ENCODE assay signal across 12 mouse cellular contexts in the genomic region with DNA sequence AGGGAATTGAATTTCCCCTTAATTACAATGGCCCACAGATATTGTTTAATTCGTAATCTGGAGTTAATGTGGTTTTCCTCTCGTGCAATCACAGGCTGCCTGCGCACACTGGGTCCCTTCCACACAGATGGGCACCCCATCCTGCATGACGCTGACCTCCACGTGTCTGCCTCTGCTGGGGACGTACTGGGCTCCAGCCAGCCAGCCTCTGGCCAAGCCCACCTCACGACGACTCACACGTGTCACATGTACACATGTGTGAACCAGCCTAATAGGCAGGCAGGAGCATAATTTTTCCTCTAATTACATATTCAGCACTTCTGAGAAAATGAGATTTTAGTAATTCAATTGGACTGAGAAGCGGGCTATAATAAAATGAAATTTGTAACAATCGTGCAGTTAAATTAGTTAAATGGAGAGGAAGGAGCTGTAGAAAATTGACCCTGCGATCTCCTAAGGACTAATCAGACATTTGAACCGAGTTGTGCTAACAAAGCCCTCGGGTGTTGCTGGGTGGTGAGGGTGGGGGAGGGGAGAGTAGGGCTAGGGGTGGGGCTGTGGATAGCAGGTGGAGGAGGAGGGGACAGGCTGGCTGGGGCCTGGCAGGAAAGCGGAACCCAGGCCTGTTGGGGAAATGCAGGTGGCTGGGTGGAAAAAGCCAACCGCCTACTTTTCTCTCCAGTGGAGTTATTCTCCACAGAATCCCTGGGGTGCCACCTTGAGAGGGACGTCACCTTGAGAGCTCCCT.
DNase-seq lines count a peak whose midpoint lies in the region; ATAC-seq and TF ChIP-seq lines count a peak whose summit lies in the region.
"Had no signal": no experiment of that assay in that cellular context is flagged by ENCODE, and none has a peak within 500 bp of the region (broad histone marks: within the 10 kb centered on the region; RNA-seq: fewer than 3 reads in every experiment).

No protein-coding gene starts in this region.

- in situ Hi-C loops in CH12.LX (cut with MboI; ENCODE audit: low pct_ligation_motif_present, low pct_unique_long_range_greater_than_20kb, low sequenced_read_pairs), result no loop called here

- TF ChIP-seq RAD21 in CH12.LX (IDR thresholded peaks at IDR 0.05; ENCODE audit: low read depth, low read length), result no peak

- intact Hi-C loops in gastrocnemius, postnatal 14 days (cut with DNase I; ENCODE audit: low total_unique reads), result no loop called here

- H3K36me3 ChIP-seq in CH12.LX (replicated peaks in 1 of 2; ENCODE audit: control insufficient read depth in 1 of 2, insufficient read depth in 1 of 2, low read length in 1 of 2), result no peaks in the 10 kb centered on the region
- no peaks in the 10 kb centered on the region for H3K36me3 ChIP-seq in forebrain, embryonic 11.5 days (ENCODE audit: control insufficient read depth, insufficient read depth, low read length)
- H3K36me3 ChIP-seq in midbrain, embryonic 14.5 days (ENCODE audit: control insufficient read depth, insufficient read depth, low read length), result no peaks in the 10 kb centered on the region
- H3K36me3 ChIP-seq: heart, embryonic 13.5 days had no signal

- H3K27me3 ChIP-seq in CH12.LX (replicated peaks), result peaks cover 96% of the 10 kb centered on the region
- H3K27me3 ChIP-seq in forebrain, embryonic 11.5 days (ENCODE audit: control insufficient read depth, insufficient read depth, low read length), result no peaks in the 10 kb centered on the region
- no peaks in the 10 kb centered on the region for H3K27me3 ChIP-seq in midbrain, embryonic 14.5 days (ENCODE audit: control insufficient read depth, insufficient read depth, low read length)

- DNase-seq in A20 (ENCODE audit: low read depth, low spot score) (peak; percentile 19), CH12.LX (ENCODE audit: extremely low read depth) (peak; percentile 16)
- peak; percentile 64 for DNase-seq in forebrain, embryonic 11.5 days (ENCODE audit: low spot score)
- DNase-seq in midbrain, embryonic 14.5 days, result peak; percentile 53
- no peak for DNase-seq in Muller cell, postnatal 12 days (ENCODE audit: inconsistent ontology term)
- no peak for DNase-seq in spleen, adult 12 weeks (ENCODE audit: low spot score)
- no peak for DNase-seq in gastrocnemius, postnatal 14 days
- DNase-seq: cerebellum, adult 2 months; right cerebral cortex, postnatal 4 days had no signal

- H3K9ac ChIP-seq in CH12.LX (ENCODE audit: insufficient read depth, low read depth), result no peak overlapping the region
- H3K9ac ChIP-seq in forebrain, embryonic 11.5 days (ENCODE audit: low read length), result no peak overlapping the region
- no peak overlapping the region for H3K9ac ChIP-seq in midbrain, embryonic 14.5 days (replicated peaks; ENCODE audit: low read length)
- H3K9ac ChIP-seq: heart, embryonic 13.5 days had no signal

- H3K79me2 ChIP-seq in CH12.LX (replicated peaks; ENCODE audit: control insufficient read depth, extremely low read depth, insufficient read depth, poor library complexity, severe bottlenecking), result no peaks in the 10 kb centered on the region

- TF ChIP-seq CTCF in CH12.LX (conservative IDR thresholded peaks at IDR 0.05 in 1 of 2, IDR thresholded peaks at IDR 0.05 in 1 of 2; ENCODE audit: low read depth in 2 of 2, low read length in 2 of 2), result no peak

- dilution Hi-C loops in CH12.LX (cut with MboI; ENCODE audit: extremely low pct_ligation_motif_present, extremely low pct_unique_long_range_greater_than_20kb, low sequenced_read_pairs), result no loop called here

- no peak for TF ChIP-seq EP300 in CH12.LX (IDR thresholded peaks at IDR 0.05; ENCODE audit: low read length)

- no peak for TF ChIP-seq POLR2A in CH12.LX (IDR thresholded peaks at IDR 0.05; ENCODE audit: low read depth, low read length)

- H3K4me2 ChIP-seq in CH12.LX (ENCODE audit: insufficient read depth, low read depth, poor library complexity, severe bottlenecking), result peak overlapping the region; percentile 39; the same call in 1 of the 2 replicates
- H3K4me2 ChIP-seq in forebrain, embryonic 11.5 days (ENCODE audit: low read depth, low read length, severe bottlenecking), result no peak overlapping the region
- no peak overlapping the region for H3K4me2 ChIP-seq in midbrain, embryonic 14.5 days (ENCODE audit: low read length)
- H3K4me2 ChIP-seq: heart, embryonic 13.5 days had no signal

- no peak; the same call in 1 of the 2 replicates for ATAC-seq in forebrain, embryonic 11.5 days (replicated peaks; ENCODE audit: low FRiP score)
- no peak for ATAC-seq in midbrain, embryonic 14.5 days (ENCODE audit: low FRiP score, low TSS enrichment)
- ATAC-seq in frontal cortex, adult (ENCODE audit: low TSS enrichment), result no peak

- no peaks in the 10 kb centered on the region for H3K9me3 ChIP-seq in CH12.LX (replicated peaks; ENCODE audit: low read length)
- H3K9me3 ChIP-seq in forebrain, embryonic 11.5 days (ENCODE audit: control insufficient read depth, low read length), result no peaks in the 10 kb centered on the region
- H3K9me3 ChIP-seq in midbrain, embryonic 14.5 days (ENCODE audit: control insufficient read depth, low read length), result no peaks in the 10 kb centered on the region
- H3K9me3 ChIP-seq: heart, embryonic 13.5 days; megakaryocyte, embryonic 14.5 days had no signal

- 18% methylated on average over 17 of the region's 17 CpGs for WGBS in forebrain, embryonic 11.5 days
- 17% methylated on average over 17 of the region's 17 CpGs for WGBS in midbrain, embryonic 14.5 days

- H3K4me1 ChIP-seq in CH12.LX (ENCODE audit: control insufficient read depth in 1 of 2, insufficient read depth in 2 of 2), result peaks cover 5 to 10% of the 10 kb centered on the region in 2 experiments; a peak in 3 of 4 replicates
- peaks cover 19% of the 10 kb centered on the region for H3K4me1 ChIP-seq in forebrain, embryonic 11.5 days (replicated peaks; ENCODE audit: control insufficient read depth, insufficient read depth, low read length)
- H3K4me1 ChIP-seq in midbrain, embryonic 14.5 days (ENCODE audit: control insufficient read depth, insufficient read depth, low read length), result peaks cover 38% of the 10 kb centered on the region
- H3K4me1 ChIP-seq: heart, embryonic 13.5 days; megakaryocyte, embryonic 14.5 days had no signal

- no peak overlapping the region for H3K4me3 ChIP-seq in CH12.LX (replicated peaks in 1 of 3; ENCODE audit: low read depth in 2 of 3, low read length in 2 of 3, poor library complexity in 1 of 3)
- H3K4me3 ChIP-seq in forebrain, embryonic 11.5 days (ENCODE audit: low read depth, low read length), result no peak overlapping the region
- no peak overlapping the region for H3K4me3 ChIP-seq in midbrain, embryonic 14.5 days (replicated peaks; ENCODE audit: low read depth, low read length)
- H3K4me3 ChIP-seq: heart, embryonic 13.5 days; megakaryocyte, embryonic 14.5 days had no signal

- H3K27ac ChIP-seq in CH12.LX (ENCODE audit: insufficient read depth, low read depth), result no peak overlapping the region
- H3K27ac ChIP-seq in forebrain, embryonic 11.5 days (ENCODE audit: low read depth, low read length), result peak overlapping the region; percentile 14; the same call in 1 of the 2 replicates
- peak overlapping the region; percentile 22; the same call in 1 of the 2 replicates for H3K27ac ChIP-seq in midbrain, embryonic 14.5 days (replicated peaks; ENCODE audit: low read depth, low read length)
- H3K27ac ChIP-seq: heart, embryonic 13.5 days had no signal

TF ChIP-seq in CH12.LX, 34 proteins besides CTCF, POLR2A, EP300 and RAD21:
- TF ChIP-seq MAFK (IDR thresholded peaks at IDR 0.05; ENCODE audit: insufficient replicate concordance, low read length), result no peak
- no peak for TF ChIP-seq ZMIZ1 (IDR thresholded peaks at IDR 0.05; ENCODE audit: low read depth, low read length)
- TF ChIP-seq ELF1 (IDR thresholded peaks at IDR 0.05; ENCODE audit: low read depth, low read length), result no peak
- TF ChIP-seq ZC3H11A (IDR thresholded peaks at IDR 0.05; ENCODE audit: low read depth, low read length), result no peak
- peak; percentile 62 for TF ChIP-seq CHD2 (IDR thresholded peaks at IDR 0.05; ENCODE audit: low read length)
- no peak for TF ChIP-seq E2F4 (IDR thresholded peaks at IDR 0.05; ENCODE audit: insufficient replicate concordance, low read depth, low read length)
- no peak for TF ChIP-seq MYC (IDR thresholded peaks at IDR 0.05; ENCODE audit: low read depth, low read length)

Comparison
In these comparisons a context has a peak if more than half of its experiments do, and no peak if none do; other contexts are left out.
1. DNase-seq: peak in A20 (single experiment), CH12.LX (single experiment), forebrain, embryonic 11.5 days (single experiment) and midbrain, embryonic 14.5 days (single experiment); none in Muller cell, postnatal 12 days (single experiment), spleen, adult 12 weeks (single experiment) and gastrocnemius, postnatal 14 days (single experiment).